18 mouse cellular contexts compared by ENCODE assay signal in the genomic region with DNA sequence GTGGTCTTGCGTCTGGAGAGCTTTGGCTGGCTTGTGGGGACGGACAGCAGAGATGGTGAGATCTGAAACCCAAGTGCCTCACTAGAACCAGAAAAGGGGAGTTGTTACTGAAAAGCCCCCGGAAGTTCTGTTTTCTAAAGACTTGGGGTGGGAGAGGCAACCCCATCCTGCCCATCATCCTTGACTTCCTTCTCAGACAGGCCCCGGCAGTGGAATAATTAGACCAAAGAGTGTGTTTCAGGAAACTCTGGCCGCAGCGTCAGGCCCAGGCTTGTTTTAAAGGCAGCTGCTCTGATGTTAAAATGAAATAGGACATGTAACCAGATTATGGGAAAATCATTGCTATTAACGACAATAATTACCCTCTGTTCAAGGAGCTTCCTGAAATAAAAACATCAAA.
DNase-seq lines count a peak whose midpoint lies in the region; ATAC-seq lines count a peak whose summit lies in the region.
"Had no signal": no experiment of that assay in that cellular context is flagged by ENCODE, and none has a peak within 500 bp of the region (broad histone marks: within the 10 kb centered on the region; RNA-seq: fewer than 3 reads in every experiment).

No protein-coding gene starts in this region.

- H3K4me2 ChIP-seq in embryonic facial prominence, embryonic 11.5 days (ENCODE audit: low read depth, low read length), result no peak overlapping the region
- H3K4me2 ChIP-seq: heart, embryonic 11.5 days; liver, embryonic 12.5 days; lung, embryonic 15.5 days; midbrain, embryonic 15.5 days had no signal

- 0 out of 2 replicates have a peak overlapping the region, but pooled peaks have one; percentile 13 for H3K9ac ChIP-seq in embryonic facial prominence, embryonic 11.5 days (replicated peaks; ENCODE audit: low read length)
- H3K9ac ChIP-seq: liver, embryonic 12.5 days; lung, embryonic 15.5 days; midbrain, embryonic 15.5 days had no signal

- peak; percentile 47 for DNase-seq in urinary bladder, adult 2 months (ENCODE audit: low spot score)
- no peak for DNase-seq in urinary bladder, postnatal 25 days (ENCODE audit: low spot score)
- DNase-seq in embryonic facial prominence, embryonic 11.5 days (ENCODE audit: low spot score), result peak; percentile 39
- DNase-seq in limb, embryonic 10.5 days (ENCODE audit: low spot score), result no peak
- DNase-seq in frontal cortex, postnatal 36 days (ENCODE audit: low spot score in 2 of 2), result no peak
- DNase-seq in lung, adult 18-20 months, result no peak
- no peak for DNase-seq in adrenal gland, postnatal 25 days
- DNase-seq: cerebellum, adult 9-10 months; kidney, adult 11 months; kidney, postnatal 25 days; layer of hippocampus, adult 9-11 months; right cerebral cortex, adult 18-20 months had no signal

- 38% methylated on average over 7 of the region's 7 CpGs for WGBS in embryonic facial prominence, embryonic 11.5 days
- WGBS in limb, embryonic 10.5 days, result 41% methylated on average over 7 of the region's 7 CpGs

- H3K27me3 ChIP-seq in embryonic facial prominence, embryonic 11.5 days (ENCODE audit: control insufficient read depth, insufficient read depth, low read length), result no peaks in the 10 kb centered on the region
- H3K27me3 ChIP-seq in limb, embryonic 10.5 days (ENCODE audit: low read depth, poor library complexity, severe bottlenecking), result no peaks in the 10 kb centered on the region
- H3K27me3 ChIP-seq: liver, embryonic 12.5 days; lung, embryonic 15.5 days; midbrain, embryonic 15.5 days had no signal

- H3K4me3 ChIP-seq in embryonic facial prominence, embryonic 11.5 days (ENCODE audit: low read depth, low read length), result no peak overlapping the region
- no peak overlapping the region for H3K4me3 ChIP-seq in limb, embryonic 10.5 days
- H3K4me3 ChIP-seq: liver, embryonic 12.5 days; lung, embryonic 15.5 days; midbrain, embryonic 15.5 days had no signal

- no peak for ATAC-seq in embryonic facial prominence, embryonic 11.5 days (replicated peaks; ENCODE audit: insufficient number of reproducible peaks, low FRiP score, low TSS enrichment, low read depth)
- ATAC-seq: hindbrain, postnatal 0 days; liver, embryonic 12.5 days; midbrain, embryonic 15.5 days had no signal

- H3K27ac ChIP-seq in embryonic facial prominence, embryonic 11.5 days (replicated peaks; ENCODE audit: low read depth, low read length), result peak overlapping the region; percentile 16; the same call in 1 of the 2 replicates
- H3K27ac ChIP-seq in limb, embryonic 10.5 days, result peak overlapping the region; percentile 69
- H3K27ac ChIP-seq: hindbrain, postnatal 0 days; liver, embryonic 12.5 days; lung, embryonic 15.5 days; macrophage; midbrain, embryonic 15.5 days had no signal

- no peaks in the 10 kb centered on the region for H3K36me3 ChIP-seq in embryonic facial prominence, embryonic 11.5 days (replicated peaks; ENCODE audit: control insufficient read depth, insufficient read depth, low read depth, low read length)
- no peaks in the 10 kb centered on the region for H3K36me3 ChIP-seq in limb, embryonic 10.5 days
- H3K36me3 ChIP-seq: liver, embryonic 12.5 days; lung, embryonic 15.5 days; midbrain, embryonic 15.5 days had no signal

- H3K4me1 ChIP-seq in embryonic facial prominence, embryonic 11.5 days (ENCODE audit: control insufficient read depth, insufficient read depth, low read length), result no peaks in the 10 kb centered on the region; the same call in 1 of the 2 replicates
- peaks cover 39% of the 10 kb centered on the region for H3K4me1 ChIP-seq in limb, embryonic 10.5 days
- H3K4me1 ChIP-seq: liver, embryonic 12.5 days; lung, embryonic 15.5 days; midbrain, embryonic 15.5 days had no signal

- H3K9me3 ChIP-seq in embryonic facial prominence, embryonic 11.5 days (replicated peaks; ENCODE audit: control insufficient read depth, low read length), result no peaks in the 10 kb centered on the region
- H3K9me3 ChIP-seq in limb, embryonic 10.5 days (replicated peaks), result no peaks in the 10 kb centered on the region
- H3K9me3 ChIP-seq: liver, embryonic 12.5 days; lung, embryonic 15.5 days; midbrain, embryonic 15.5 days had no signal

Comparison
In these comparisons a context has a peak if more than half of its experiments do, and no peak if none do; other contexts are left out.
1. DNase-seq: peak in urinary bladder, adult 2 months (single experiment) and embryonic facial prominence, embryonic 11.5 days (single experiment); none in urinary bladder, postnatal 25 days (single experiment), limb, embryonic 10.5 days (single experiment), frontal cortex, postnatal 36 days (0 of 2), lung, adult 18-20 months (0 of 2) and adrenal gland, postnatal 25 days (single experiment).